Mouse (Mus musculus): ENCODE measurements around the gene Etnk1. TPM values are rescaled to one million over a fixed set of nuclear protein-coding genes. Genes with fewer than 3 reads are reported as not detected.
"Not testable (repeated sequence)": the region's sequence is repeated elsewhere in the genome, so short reads cannot be mapped to it uniquely, and the experiment has no call there.

Gene Etnk1
- polyA plus RNA-seq, 1 experiment from 2014 or later: 21.0 TPM

DNA sequence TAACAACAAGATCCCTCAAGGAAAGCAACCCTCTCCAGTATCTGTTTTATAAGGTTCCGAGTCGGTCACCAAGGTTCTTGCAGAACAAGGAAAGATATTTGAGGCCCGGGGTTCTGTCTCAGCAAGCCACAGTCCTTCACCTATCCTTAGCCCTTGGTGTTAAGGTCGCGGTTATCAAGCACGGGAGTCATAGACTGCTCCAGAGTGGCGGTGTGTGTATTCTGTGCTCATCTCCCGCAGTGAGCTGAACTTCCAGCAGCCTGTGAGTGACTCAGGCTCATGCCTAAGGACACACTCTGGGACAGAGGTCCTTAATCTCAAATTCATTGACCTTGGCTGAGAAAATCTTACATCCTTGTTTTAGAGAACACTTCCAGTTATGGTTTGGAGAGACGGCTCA is 26.1 kb upstream of the Etnk1 start:
- 91% methylated on average over 9 of the region's 9 CpGs for WGBS

GRCm38 (mm10) chr6:143141624-143142592 is 25.1 kb upstream of the Etnk1 start:
- 85% methylated on average over 10 of the region's 10 CpGs for WGBS
- peaks cover 21% of the 10 kb centered on the region; the same call in 1 of the 2 replicates for H3K27me3 ChIP-seq (ENCODE audit: poor library complexity, severe bottlenecking)
- H3K4me1 ChIP-seq; DNase-seq (ENCODE audit: extremely low spot score, low spot score); H3K36me3 ChIP-seq (replicated peaks); H3K4me3 ChIP-seq; H3K27ac ChIP-seq; H3K9me3 ChIP-seq: not testable (repeated sequence)

More for the DNA sequence above, 26.1 kb upstream of the Etnk1 start:
- DNase-seq (ENCODE audit: extremely low spot score, low spot score): no peak
- Histone ChIP-seq H3K27me3 (ENCODE audit: poor library complexity, severe bottlenecking) (peaks cover 21% of the 10 kb centered on the region; the same call in 1 of the 2 replicates), H3K4me3 (no peak overlapping the region), H3K27ac (no peak overlapping the region), H3K36me3 (replicated peaks) (no peaks in the 10 kb centered on the region), H3K4me1 (peaks cover 8% of the 10 kb centered on the region), H3K9me3 (no peaks in the 10 kb centered on the region)

DNA sequence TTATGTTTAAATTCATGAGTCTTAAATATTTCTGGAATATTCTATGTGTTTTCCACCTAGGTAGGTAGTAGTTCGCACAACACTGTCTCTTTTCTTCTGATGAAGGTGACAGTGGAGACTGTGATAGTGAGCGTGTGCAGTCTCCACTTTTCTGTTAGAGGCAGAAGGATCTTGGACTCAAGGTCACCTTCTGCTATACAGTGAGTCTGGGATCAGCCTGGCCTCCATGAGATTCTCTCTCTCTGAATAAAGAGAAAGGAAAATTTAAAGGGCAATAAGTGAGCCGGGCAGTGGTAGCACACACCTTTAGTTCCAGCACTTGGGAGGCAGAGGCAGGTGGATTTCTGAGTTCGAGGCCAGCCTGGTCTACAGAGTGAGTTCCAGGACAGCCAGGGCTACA is 24.2 kb upstream of the Etnk1 start:
- H3K4me3 ChIP-seq: no peak overlapping the region
- 90% methylated on average over 4 of the region's 4 CpGs for WGBS
- DNase-seq (ENCODE audit: extremely low spot score, low spot score): no peak
- peaks cover 21% of the 10 kb centered on the region; the same call in 1 of the 2 replicates for H3K27me3 ChIP-seq (ENCODE audit: poor library complexity, severe bottlenecking)
- peaks cover 8% of the 10 kb centered on the region for H3K4me1 ChIP-seq
- H3K27ac ChIP-seq: no peak overlapping the region
- H3K36me3 ChIP-seq (replicated peaks): no peaks in the 10 kb centered on the region
- H3K9me3 ChIP-seq: no peaks in the 10 kb centered on the region

GRCm38 (mm10) chr6:143143321-143143720 is 23.7 kb upstream of the Etnk1 start:
- Histone ChIP-seq H3K27me3 (ENCODE audit: poor library complexity, severe bottlenecking) (peaks cover 21% of the 10 kb centered on the region; the same call in 1 of the 2 replicates), H3K36me3 (replicated peaks) (no peaks in the 10 kb centered on the region), H3K4me3 (peak overlapping the region; percentile 52), H3K4me1 (peaks cover 8% of the 10 kb centered on the region), H3K27ac (no peak overlapping the region), H3K9me3 (no peaks in the 10 kb centered on the region)
- WGBS: 88% methylated on average over 9 of the region's 9 CpGs
- DNase-seq (ENCODE audit: extremely low spot score, low spot score): no peak

DNA sequence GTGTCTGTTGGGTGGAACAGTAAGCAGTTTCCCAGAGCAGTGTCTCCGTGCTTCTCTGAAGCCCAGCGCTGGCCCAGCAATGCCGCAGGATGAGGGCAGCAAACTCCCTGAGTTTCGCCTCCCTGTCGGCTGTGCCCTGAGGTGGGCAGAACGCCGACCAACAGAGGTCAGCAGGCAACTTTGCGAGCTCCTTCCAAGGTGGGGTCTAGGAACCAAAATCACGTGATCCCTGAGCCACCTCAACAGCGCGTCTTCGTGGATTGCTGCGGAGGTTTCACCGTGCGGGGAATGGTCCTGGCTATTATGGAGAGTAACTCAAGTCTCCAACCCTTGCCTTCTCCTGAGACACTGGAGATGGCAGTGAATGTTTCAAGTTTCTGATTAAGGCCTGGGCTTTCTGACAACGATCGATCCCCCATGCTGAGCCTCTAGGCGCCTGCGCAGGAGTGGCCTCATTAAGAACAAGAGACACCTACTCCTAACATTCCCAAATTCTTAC is 23.2 kb upstream of the Etnk1 start:
- H3K27me3 ChIP-seq (ENCODE audit: poor library complexity, severe bottlenecking): peaks cover 22% of the 10 kb centered on the region
- H3K4me1 ChIP-seq: peaks cover 9% of the 10 kb centered on the region
- H3K36me3 ChIP-seq (replicated peaks): no peaks in the 10 kb centered on the region
- no peaks in the 10 kb centered on the region for H3K9me3 ChIP-seq
- peak overlapping the region; percentile 68 for H3K27ac ChIP-seq
- 18% methylated on average over 19 of the region's 19 CpGs for WGBS
- DNase-seq (ENCODE audit: extremely low spot score, low spot score): peak; percentile 27
- H3K4me3 ChIP-seq: peak overlapping the region; percentile 52

DNA sequence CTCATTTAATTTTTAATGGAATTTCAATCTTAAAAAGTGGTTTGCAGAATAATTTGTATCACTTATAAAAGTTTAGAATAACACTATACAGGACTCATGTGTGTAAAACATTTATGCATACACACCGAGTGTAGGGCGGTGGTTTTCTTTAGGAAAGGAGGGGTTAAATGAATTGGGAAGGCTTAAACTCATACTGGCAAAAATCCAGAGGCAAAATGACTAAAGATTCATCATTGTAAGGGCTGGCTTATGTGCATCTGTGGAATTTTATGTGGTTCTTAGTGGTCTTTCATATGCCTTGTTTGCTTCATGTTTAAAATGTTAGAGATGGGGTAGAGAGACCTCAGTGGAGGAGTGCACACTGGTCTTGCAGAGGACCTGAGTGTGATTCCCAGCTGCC is 22.5 kb upstream of the Etnk1 start:
- WGBS: 88% methylated on average over 2 of the region's 2 CpGs
- Histone ChIP-seq H3K27me3 (ENCODE audit: poor library complexity, severe bottlenecking) (peaks cover 28% of the 10 kb centered on the region), H3K27ac (no peak overlapping the region), H3K4me3 (no peak overlapping the region), H3K36me3 (replicated peaks) (no peaks in the 10 kb centered on the region), H3K4me1 (peaks cover 14% of the 10 kb centered on the region), H3K9me3 (no peaks in the 10 kb centered on the region)
- DNase-seq (ENCODE audit: extremely low spot score, low spot score): no peak

GRCm38 (mm10) chr6:143145051-143145450 is 22.0 kb upstream of the Etnk1 start:
- Histone ChIP-seq H3K36me3 (replicated peaks) (no peaks in the 10 kb centered on the region), H3K27ac (no peak overlapping the region), H3K27me3 (ENCODE audit: poor library complexity, severe bottlenecking) (peaks cover 33% of the 10 kb centered on the region), H3K9me3 (no peaks in the 10 kb centered on the region), H3K4me3 (no peak overlapping the region), H3K4me1 (peaks cover 14% of the 10 kb centered on the region)
- WGBS: 80% methylated on average over 7 of the region's 7 CpGs
- no peak for DNase-seq (ENCODE audit: extremely low spot score, low spot score)

DNA sequence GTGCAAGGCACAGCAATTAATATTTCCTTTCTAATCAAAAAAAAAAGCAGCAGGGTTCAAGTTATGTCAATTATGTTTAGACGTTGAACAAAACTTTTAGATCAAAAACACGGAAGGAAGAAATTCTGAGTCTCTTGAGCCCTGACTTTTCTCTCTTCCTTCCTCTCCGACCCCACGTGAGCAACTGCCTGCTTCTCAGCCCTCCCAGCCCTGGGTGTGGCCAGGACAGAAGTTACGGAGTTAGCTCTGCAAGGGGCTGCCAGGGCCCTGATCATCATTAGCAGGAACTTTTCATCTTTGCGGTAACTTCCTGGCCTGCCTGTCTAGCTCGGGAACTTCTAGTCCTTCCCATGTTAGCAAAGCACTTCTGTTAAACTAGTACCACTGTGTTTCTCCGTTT is 20.3 kb upstream of the Etnk1 start:
- peaks cover 42% of the 10 kb centered on the region for H3K27me3 ChIP-seq (ENCODE audit: poor library complexity, severe bottlenecking)
- 69% methylated on average over 8 of the region's 8 CpGs for WGBS
- H3K4me3 ChIP-seq: no peak overlapping the region
- H3K27ac ChIP-seq: no peak overlapping the region
- no peaks in the 10 kb centered on the region for H3K36me3 ChIP-seq (replicated peaks)
- no peak for DNase-seq (ENCODE audit: extremely low spot score, low spot score)
- H3K4me1 ChIP-seq: peaks cover 14% of the 10 kb centered on the region
- no peaks in the 10 kb centered on the region for H3K9me3 ChIP-seq

GRCm38 (mm10) chr6:143148868-143149267 is 18.2 kb upstream of the Etnk1 start:
- Histone ChIP-seq H3K4me1 (peaks cover 23% of the 10 kb centered on the region), H3K27me3 (ENCODE audit: poor library complexity, severe bottlenecking) (peaks cover 40% of the 10 kb centered on the region), H3K9me3 (no peaks in the 10 kb centered on the region), H3K27ac (no peak overlapping the region), H3K36me3 (replicated peaks) (no peaks in the 10 kb centered on the region), H3K4me3 (no peak overlapping the region)
- no peak for DNase-seq (ENCODE audit: extremely low spot score, low spot score)

DNA sequence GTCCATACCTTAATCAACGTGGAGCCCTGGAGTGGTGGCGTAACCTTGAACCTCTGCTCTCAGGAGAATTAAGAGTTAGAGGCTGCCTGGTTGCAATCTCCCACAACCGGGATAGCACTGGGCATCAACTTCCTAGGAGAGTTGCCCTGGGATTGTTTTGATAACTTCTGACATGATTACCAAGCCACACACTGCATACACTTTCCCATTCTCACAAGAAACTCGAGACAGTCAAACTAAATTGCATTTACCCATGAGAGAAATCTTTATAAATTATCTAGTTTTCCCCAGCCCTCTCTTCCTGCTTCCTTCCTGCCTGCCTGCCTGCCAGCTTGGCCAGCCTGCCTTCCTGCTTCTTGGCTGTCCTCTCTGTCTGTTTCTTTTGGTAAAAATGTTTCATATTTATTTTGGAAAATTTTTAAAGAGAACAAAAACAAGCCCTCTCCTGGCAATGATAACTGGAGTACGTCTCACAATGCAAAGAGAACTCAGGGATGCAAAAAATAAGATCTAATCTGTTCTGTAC is 17.2 kb upstream of the Etnk1 start:
- WGBS: 71% methylated on average over 5 of the region's 5 CpGs
- no peak for DNase-seq (ENCODE audit: extremely low spot score, low spot score)
- Histone ChIP-seq H3K4me1 (peaks cover 19% of the 10 kb centered on the region), H3K9me3 (no peaks in the 10 kb centered on the region), H3K4me3 (no peak overlapping the region), H3K36me3 (replicated peaks) (no peaks in the 10 kb centered on the region), H3K27ac (no peak overlapping the region), H3K27me3 (ENCODE audit: poor library complexity, severe bottlenecking) (peaks cover 45% of the 10 kb centered on the region)

DNA sequence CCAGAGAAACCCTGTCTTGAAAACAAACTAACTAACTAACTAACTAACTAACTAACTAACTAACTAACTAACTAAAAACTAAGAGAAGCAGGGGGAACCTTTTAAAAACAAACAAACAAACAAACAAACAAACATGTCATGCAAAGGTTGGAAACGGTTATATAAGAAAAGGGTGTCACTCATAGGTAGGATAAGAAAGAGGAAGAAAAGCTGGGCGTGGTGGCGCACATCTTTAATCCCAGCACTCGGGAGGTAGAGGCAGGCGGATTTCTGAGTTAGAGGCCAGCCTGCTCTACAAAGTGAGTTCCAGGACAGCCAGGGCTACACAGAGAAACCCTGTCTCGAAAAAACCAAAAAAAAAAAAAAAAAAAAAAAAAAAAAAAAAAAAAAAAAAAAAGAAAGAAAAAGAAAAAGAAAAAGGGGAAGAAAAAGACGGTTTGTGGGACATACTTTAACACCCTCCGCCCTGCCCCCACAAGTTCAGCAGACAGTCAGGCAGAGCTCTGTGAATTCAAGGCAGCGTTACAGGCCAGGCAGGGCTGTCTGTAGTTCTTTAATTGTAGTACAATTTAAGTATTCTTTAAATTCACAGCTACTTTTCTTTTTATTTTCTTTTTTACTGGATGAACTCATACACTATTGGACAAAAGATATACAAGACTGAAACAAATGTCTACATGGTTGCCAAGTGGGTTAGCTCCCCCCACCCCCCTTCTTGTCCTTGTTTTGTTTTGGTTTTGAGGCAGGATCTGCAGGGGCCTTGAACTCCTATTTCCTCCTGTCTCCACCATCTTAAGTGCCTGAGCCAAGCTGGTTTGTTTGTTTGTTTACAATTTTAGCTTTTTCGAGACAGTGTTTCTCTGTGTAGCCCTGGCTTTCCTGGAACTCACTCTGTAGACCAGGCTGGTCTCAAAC is 15.7 kb upstream of the Etnk1 start:
- not testable (repeated sequence) for H3K9me3 ChIP-seq; H3K36me3 ChIP-seq (replicated peaks); DNase-seq (ENCODE audit: extremely low spot score, low spot score); H3K27ac ChIP-seq; H3K4me3 ChIP-seq
- WGBS: 87% methylated on average over 10 of the region's 10 CpGs
- H3K4me1 ChIP-seq: peaks cover 19% of the 10 kb centered on the region
- peaks cover 52% of the 10 kb centered on the region for H3K27me3 ChIP-seq (ENCODE audit: poor library complexity, severe bottlenecking)

DNA sequence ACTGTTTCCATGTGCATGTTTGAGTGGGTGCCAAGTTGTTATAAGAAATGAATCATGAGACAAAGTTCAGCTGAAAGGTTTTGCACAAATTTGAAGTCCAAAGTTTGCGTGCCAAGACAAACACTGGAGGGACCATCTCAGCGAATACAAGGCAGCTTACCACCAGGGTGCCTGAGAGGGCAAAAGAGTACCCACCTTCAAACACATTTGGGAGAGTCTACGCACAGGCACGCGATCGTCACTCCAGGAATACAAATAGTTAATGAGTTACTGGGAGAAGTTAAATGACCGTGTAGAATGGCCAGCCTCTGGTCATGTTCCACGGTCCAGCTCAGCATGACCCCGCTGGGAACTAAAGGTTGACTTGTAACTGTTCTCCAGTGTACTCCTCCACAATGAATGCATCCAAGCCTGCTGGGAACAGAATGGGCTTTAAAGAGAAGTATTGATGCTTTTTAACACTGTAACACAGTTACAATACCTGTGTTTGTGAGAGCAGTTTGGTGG is 14.6 kb upstream of the Etnk1 start:
- H3K4me1 ChIP-seq: peaks cover 19% of the 10 kb centered on the region
- 29% methylated on average over 9 of the region's 9 CpGs for WGBS

More for the DNA sequence above, 14.6 kb upstream of the Etnk1 start:
- peak; percentile 43 for DNase-seq (ENCODE audit: extremely low spot score, low spot score)
- Histone ChIP-seq H3K4me3 (no peak overlapping the region), H3K27me3 (ENCODE audit: poor library complexity, severe bottlenecking) (peaks cover 56% of the 10 kb centered on the region), H3K36me3 (replicated peaks) (no peaks in the 10 kb centered on the region), H3K27ac (no peak overlapping the region), H3K9me3 (no peaks in the 10 kb centered on the region)

Data from forebrain, embryonic 10.5 days (tissue).